Mouse (Mus musculus) heart, embryonic 10.5 days (tissue): ENCODE measurements around the gene Mindy4. TPM values are rescaled to one million over a fixed set of nuclear protein-coding genes. Genes with fewer than 3 reads are reported as not detected.
A peak's percentile ranks its signal among the peaks of the same experiment; 100 is the strongest.

Source experiments
- DNase-seq: peaks from one replicate; pipeline ENCODE4 v3.0.0-alpha.2; 2017; ENCODE audit warnings: low spot score
- H3K27ac ChIP-seq: fragments of 300-500 bp; sonication (generic); 2 replicates; pipeline ENCODE4 v1.5.1; 2016; ENCODE audit warnings: mild to moderate bottlenecking
- H3K27me3 ChIP-seq: fragments of 300-500 bp; sonication (generic); 2 replicates; pipeline ENCODE4 v1.6.1; 2016; ENCODE audit warnings: mild to moderate bottlenecking; ENCODE audit not compliant: poor library complexity, insufficient read depth, severe bottlenecking
- H3K36me3 ChIP-seq: fragments of 300-500 bp; sonication (generic); 2 replicates; pipeline ENCODE4 v1.6.1; 2016; ENCODE audit warnings: mild to moderate bottlenecking, moderate library complexity
- H3K4me1 ChIP-seq: fragments of 300-500 bp; sonication (generic); 2 replicates; pipeline ENCODE4 v1.6.1; 2016; ENCODE audit warnings: mild to moderate bottlenecking
- H3K4me3 ChIP-seq: fragments of 300-500 bp; sonication (generic); 2 replicates; pipeline ENCODE4 v1.5.1; 2016; ENCODE audit warnings: mild to moderate bottlenecking, moderate library complexity
- H3K9me3 ChIP-seq: fragments of 300-500 bp; sonication (generic); 2 replicates; pipeline ENCODE4 v1.6.1; 2016; ENCODE audit warnings: mild to moderate bottlenecking, moderate library complexity
- whole genome bisulfite sequencing: fragments of 180-500 bp; shearing (Covaris S2); methylation state at CpG from one replicate; pipeline ENCODE4 v1.1.7; 2016; 5-methylcytosine and 5-hydroxymethylcytosine counted together
- polyA plus RNA-seq: library from polyadenylated mRNA; unstranded; fragments of >200 nt; fragmentation: Nextera tagmentation; extraction: Ambion mirVana; gene quantifications from 2 replicates; pipeline ENCODE4 v1.2.1, GENCODE M21; 2016

Gene Mindy4
- polyA plus RNA-seq, 1 experiment from 2014 or later: 9.7 TPM

DNA sequence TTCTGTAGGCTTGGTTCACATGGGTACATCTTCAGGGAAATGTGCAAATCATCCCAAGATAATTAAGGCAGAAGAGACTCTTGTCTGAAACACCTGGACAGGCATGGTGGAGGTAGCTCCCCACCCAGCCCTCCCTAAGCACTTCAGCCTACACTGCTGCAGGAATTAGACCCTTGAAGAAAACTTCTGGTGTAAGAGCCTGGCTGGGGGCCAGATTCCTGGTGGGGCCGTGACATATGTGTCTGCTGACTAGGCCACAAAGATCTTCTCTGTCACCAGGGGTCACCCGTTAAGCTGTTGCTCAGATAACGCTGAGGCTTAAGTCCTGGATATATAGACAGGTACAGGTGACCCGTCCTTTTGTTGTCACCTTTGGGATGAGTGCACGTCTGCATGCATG is 70.3 kb downstream of the Mindy4 start:
- no peak for DNase-seq
- 63% methylated on average over 5 of the region's 5 CpGs for WGBS

DNA sequence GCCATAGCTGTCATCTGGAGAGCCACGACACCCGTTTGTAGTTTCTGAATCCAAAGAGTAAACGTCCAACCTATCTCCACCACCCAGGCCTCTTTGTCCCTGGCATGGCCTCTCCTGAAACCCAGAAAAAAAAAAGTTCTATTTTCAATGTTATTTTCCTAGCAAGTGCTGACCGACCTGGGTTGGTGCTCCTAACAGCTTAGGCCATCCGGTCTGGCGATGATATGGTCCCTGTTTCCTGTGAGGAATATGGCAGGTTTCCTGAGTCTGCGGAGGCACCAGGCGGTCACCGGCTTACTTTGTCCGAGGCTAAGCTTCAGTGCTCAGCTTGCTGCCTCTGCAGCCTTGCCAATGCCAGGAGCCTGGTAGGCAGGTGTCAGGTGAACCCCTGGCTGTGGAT is 71.8 kb downstream of the Mindy4 start:
- Histone ChIP-seq H3K4me3 (no peak overlapping the region), H3K9me3 (no peaks in the 10 kb centered on the region), H3K36me3 (no peaks in the 10 kb centered on the region), H3K27ac (peak overlapping the region; percentile 36; the same call in 1 of the 2 replicates), H3K27me3 (no peaks in the 10 kb centered on the region), H3K4me1 (peaks cover 43% of the 10 kb centered on the region)
- DNase-seq: no peak
- WGBS: 65% methylated on average over 10 of the region's 10 CpGs

More for the DNA sequence above, 70.3 kb downstream of the Mindy4 start:
- H3K27me3 ChIP-seq: no peaks in the 10 kb centered on the region
- H3K4me1 ChIP-seq: peaks cover 35% of the 10 kb centered on the region
- no peaks in the 10 kb centered on the region for H3K36me3 ChIP-seq
- no peak overlapping the region for H3K4me3 ChIP-seq
- no peaks in the 10 kb centered on the region for H3K9me3 ChIP-seq
- H3K27ac ChIP-seq: no peak overlapping the region

DNA sequence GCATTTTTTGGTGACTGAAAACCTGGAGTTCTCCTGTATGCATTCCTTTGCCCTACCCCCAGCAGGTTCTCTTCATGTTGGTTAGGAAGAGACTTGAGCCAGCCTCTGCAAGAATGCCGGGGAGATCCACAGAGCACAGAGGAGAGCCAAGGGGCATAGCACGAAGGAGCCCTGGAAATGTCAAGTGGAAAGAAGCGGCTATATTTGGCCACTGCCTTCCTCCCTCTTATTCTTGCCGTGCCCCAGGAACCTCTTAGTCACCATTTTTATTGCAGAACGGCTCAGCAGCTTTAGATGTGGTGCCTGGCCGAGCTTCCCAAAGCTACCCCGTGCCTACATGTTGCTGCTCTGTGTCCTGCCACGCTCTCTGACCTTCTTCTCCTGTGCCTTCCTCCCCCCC is 72.6 kb downstream of the Mindy4 start:
- Histone ChIP-seq H3K9me3 (no peaks in the 10 kb centered on the region), H3K4me1 (peaks cover 50% of the 10 kb centered on the region), H3K27me3 (no peaks in the 10 kb centered on the region), H3K27ac (0 out of 2 replicates have a peak overlapping the region, but pooled peaks have one; percentile 9), H3K36me3 (no peaks in the 10 kb centered on the region), H3K4me3 (no peak overlapping the region)
- DNase-seq: no peak
- 50% methylated on average over 8 of the region's 8 CpGs for WGBS

DNA sequence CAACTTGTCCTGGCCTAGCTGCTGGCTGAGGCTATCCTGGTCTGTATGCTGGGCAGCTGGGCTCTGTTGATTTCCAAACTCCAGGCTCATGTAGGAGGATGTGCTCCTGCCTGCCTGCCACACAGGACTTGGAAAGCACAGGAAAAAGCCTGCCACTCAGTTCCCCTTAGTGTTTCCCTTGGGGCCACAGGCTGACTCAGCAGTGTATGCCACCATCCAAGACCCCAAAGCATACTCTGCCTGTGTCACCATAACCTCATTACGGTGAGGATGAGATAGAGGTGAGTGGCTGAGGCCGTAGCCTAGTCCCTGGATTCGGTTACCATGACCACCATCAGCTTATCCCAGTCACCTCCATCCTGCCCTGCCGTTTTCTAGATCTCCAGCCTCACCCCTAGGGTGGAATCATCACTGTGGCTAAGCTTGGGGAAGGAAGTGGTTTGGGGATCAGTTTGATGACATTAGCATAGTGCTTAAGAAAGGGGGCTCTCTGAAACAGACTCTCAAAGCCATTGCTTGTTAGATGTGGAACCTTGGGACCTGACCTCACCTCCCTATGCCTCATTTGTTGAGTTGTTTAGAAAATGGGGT is 73.6 kb downstream of the Mindy4 start:
- H3K9me3 ChIP-seq: no peaks in the 10 kb centered on the region
- no peaks in the 10 kb centered on the region for H3K36me3 ChIP-seq
- H3K4me1 ChIP-seq: peaks cover 60% of the 10 kb centered on the region
- DNase-seq: no peak
- 0 out of 2 replicates have a peak overlapping the region, but pooled peaks have one; percentile 36 for H3K27ac ChIP-seq
- no peak overlapping the region for H3K4me3 ChIP-seq
- no peaks in the 10 kb centered on the region for H3K27me3 ChIP-seq
- 76% methylated on average over 4 of the region's 4 CpGs for WGBS

DNA sequence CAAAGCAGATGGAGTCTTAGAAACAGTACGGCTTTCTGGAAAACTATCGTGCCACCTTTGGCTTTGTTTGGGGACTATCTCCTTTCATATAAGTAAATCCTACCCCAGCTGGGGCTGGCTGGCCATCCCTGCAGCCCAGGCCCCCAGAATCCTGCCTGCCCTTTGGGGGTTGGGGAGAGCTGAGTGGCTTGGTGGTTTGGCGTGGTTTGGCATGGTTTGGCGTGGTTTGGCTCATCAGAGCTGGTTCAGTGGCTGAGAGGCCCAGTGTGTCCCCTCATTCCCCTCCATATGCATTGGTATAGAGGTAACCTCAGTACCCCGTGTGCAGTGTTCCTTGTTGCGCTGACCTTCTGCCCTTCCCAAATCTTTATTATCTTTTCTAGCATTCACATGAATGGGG is 74.9 kb downstream of the Mindy4 start:
- Histone ChIP-seq H3K4me3 (no peak overlapping the region), H3K36me3 (0 out of 2 replicates have a peak, but pooled peaks cover 2% of the 10 kb centered on the region), H3K4me1 (peaks cover 62% of the 10 kb centered on the region), H3K9me3 (peaks cover 3% of the 10 kb centered on the region; the same call in 1 of the 2 replicates), H3K27ac (no peak overlapping the region), H3K27me3 (no peaks in the 10 kb centered on the region)
- no peak for DNase-seq
- 79% methylated on average over 6 of the region's 6 CpGs for WGBS

DNA sequence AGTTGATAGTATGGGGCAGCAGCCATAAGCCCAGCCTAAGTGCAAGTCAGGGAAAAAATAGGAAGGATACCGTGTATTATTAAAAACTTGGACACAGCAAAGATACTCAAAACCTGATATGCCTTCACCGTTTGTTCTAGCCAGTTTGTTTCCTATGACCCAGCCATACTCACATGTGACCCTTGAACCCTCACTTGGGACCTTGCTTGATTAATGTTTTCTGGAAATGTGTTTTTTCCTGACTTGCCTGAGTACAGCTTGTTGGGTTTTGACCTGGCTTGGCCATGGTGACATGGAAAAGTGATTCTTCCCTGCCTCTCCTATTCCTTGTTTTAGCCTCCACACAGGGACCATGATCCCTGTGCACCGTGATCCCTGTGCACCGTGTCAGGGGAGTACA is 75.3 kb downstream of the Mindy4 start:
- Histone ChIP-seq H3K27ac (no peak overlapping the region), H3K36me3 (0 out of 2 replicates have a peak, but pooled peaks cover 6% of the 10 kb centered on the region), H3K27me3 (no peaks in the 10 kb centered on the region), H3K4me3 (no peak overlapping the region), H3K4me1 (peaks cover 58% of the 10 kb centered on the region), H3K9me3 (peaks cover 3% of the 10 kb centered on the region; the same call in 1 of the 2 replicates)
- WGBS: 82% methylated on average over 4 of the region's 4 CpGs
- no peak for DNase-seq

DNA sequence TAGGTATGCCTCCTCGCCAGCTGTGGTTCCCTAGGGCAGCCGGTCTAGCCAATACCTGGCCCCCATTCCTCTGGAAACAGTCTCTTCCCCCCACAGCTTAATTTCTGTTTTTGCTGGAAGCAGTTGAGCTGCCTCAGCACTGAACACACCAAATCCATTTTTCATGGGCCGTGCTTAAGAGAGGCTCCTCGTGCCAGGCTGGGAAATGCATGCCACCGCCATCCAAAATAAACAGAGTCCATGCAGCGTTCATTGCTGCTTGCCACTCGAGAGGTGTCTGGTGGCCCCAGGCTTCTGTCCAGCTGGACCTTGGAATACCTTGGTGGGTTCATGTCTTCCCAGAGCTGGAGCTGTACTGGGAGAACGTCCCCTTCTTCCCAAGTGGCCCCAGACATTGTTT is 77.8 kb downstream of the Mindy4 start:
- peaks cover 3% of the 10 kb centered on the region; the same call in 1 of the 2 replicates for H3K9me3 ChIP-seq
- H3K4me1 ChIP-seq: peaks cover 43% of the 10 kb centered on the region
- DNase-seq: no peak
- H3K4me3 ChIP-seq: no peak overlapping the region
- 0 out of 2 replicates have a peak, but pooled peaks cover 6% of the 10 kb centered on the region for H3K36me3 ChIP-seq
- H3K27ac ChIP-seq: 0 out of 2 replicates have a peak overlapping the region, but pooled peaks have one; percentile 54
- WGBS: 92% methylated on average over 8 of the region's 8 CpGs
- no peaks in the 10 kb centered on the region for H3K27me3 ChIP-seq

DNA sequence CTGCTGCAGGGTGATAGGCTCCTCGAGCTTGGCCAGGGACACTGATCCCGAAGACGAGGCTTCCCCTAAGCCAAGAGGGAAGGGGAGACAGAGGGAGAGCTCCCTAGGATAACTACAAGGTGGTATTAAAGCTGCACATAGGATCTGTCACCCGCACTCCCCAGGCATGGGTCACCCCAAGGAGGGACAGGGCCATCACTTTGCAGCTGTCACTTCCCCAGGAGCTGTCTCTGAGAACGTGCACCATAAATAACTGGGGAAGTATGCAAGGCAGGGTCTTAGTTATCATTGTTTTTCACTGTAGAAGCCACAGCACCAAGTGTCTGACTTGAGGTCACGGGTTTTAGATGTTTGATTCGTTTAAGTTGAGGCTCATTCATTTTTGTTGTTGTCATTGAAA is 78.5 kb downstream of the Mindy4 start:
- DNase-seq: no peak
- Histone ChIP-seq H3K27ac (no peak overlapping the region), H3K4me3 (no peak overlapping the region), H3K36me3 (0 out of 2 replicates have a peak, but pooled peaks cover 6% of the 10 kb centered on the region), H3K4me1 (peaks cover 36% of the 10 kb centered on the region), H3K9me3 (peaks cover 3% of the 10 kb centered on the region; the same call in 1 of the 2 replicates), H3K27me3 (0 out of 2 replicates have a peak, but pooled peaks cover 5% of the 10 kb centered on the region)
- 70% methylated on average over 7 of the region's 7 CpGs for WGBS

DNA sequence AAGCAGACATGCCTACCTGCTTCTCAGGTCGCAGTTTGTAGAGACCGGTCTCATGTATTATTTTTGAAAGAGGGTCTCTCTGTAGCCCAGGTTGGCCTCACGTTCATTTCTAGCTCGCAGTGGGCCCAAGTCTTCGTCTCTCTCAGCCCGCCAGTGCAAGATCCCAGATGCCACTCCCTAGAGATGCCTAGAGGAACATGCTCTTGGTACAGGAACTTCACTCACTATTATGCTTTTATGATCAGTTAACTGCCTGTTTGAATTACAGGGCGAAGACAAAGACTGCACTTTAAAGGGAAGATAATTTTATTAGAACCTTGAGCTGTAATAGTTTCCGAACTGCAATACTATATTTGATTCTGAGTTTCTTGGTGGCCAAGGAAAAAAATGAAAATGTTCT is 79.2 kb downstream of the Mindy4 start:
- Histone ChIP-seq H3K9me3 (peaks cover 3% of the 10 kb centered on the region; the same call in 1 of the 2 replicates), H3K36me3 (0 out of 2 replicates have a peak, but pooled peaks cover 6% of the 10 kb centered on the region), H3K4me3 (no peak overlapping the region), H3K27me3 (0 out of 2 replicates have a peak, but pooled peaks cover 7% of the 10 kb centered on the region), H3K4me1 (peaks cover 36% of the 10 kb centered on the region), H3K27ac (no peak overlapping the region)
- DNase-seq: no peak
- 94% methylated on average over 8 of the region's 8 CpGs for WGBS

DNA sequence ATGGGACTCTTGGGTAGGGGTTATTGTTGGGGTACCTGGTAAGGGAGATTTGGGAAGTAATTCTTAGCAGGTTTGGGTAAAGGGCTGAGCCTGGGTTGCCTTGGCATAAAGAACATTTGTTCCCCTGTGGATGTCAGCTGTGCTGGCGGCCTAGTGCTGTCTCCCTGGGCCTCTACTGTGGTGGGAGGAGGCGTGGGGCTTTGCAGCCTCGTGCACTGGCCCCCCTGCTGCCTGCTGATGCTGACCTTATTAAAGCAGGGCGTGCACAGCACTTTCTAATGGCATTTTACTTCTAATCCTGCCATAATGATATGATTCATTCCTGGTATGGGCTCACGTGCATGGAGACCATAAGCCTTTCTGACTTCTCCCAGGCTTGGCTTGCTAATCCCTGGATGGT is 82.0 kb downstream of the Mindy4 start:
- WGBS: 62% methylated on average over 5 of the region's 5 CpGs
- H3K9me3 ChIP-seq: peaks cover 3% of the 10 kb centered on the region; the same call in 1 of the 2 replicates
- H3K27ac ChIP-seq: no peak overlapping the region
- H3K4me1 ChIP-seq: peaks cover 19% of the 10 kb centered on the region
- H3K36me3 ChIP-seq: 0 out of 2 replicates have a peak, but pooled peaks cover 6% of the 10 kb centered on the region
- no peak for DNase-seq
- H3K4me3 ChIP-seq: no peak overlapping the region
- peaks cover 7% of the 10 kb centered on the region; the same call in 1 of the 2 replicates for H3K27me3 ChIP-seq

DNA sequence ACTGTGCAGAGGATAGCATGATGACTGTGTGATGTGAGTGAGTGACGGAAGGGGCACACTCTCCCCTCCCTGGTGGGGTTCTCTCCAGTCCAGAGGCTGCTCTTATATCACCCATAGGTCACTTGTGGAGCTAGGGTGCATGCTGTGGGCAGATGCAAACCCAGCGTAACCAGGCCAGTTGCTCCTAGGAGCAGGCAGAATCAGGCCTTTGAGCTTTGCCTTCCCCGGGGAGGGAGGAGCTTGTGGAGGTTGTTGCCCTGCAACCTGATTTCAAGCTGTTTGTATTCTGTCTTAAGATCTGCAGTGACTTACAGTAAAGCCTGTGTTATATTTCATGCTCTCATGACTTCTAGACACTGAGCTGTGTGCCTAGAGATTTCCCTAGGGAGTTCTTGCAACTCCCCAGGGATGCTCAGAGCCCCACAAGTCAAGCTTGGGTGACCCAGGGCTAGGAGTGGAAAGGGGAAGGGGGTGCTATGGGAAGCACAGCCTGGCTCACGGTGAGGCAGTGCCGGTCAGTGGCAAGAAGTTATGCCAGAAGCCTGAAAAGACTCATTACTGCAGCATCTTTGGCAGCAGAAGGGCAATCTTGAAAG is 84.9 kb downstream of the Mindy4 start:
- WGBS: 87% methylated on average over 5 of the region's 5 CpGs
- no peak overlapping the region for H3K27ac ChIP-seq

DNA sequence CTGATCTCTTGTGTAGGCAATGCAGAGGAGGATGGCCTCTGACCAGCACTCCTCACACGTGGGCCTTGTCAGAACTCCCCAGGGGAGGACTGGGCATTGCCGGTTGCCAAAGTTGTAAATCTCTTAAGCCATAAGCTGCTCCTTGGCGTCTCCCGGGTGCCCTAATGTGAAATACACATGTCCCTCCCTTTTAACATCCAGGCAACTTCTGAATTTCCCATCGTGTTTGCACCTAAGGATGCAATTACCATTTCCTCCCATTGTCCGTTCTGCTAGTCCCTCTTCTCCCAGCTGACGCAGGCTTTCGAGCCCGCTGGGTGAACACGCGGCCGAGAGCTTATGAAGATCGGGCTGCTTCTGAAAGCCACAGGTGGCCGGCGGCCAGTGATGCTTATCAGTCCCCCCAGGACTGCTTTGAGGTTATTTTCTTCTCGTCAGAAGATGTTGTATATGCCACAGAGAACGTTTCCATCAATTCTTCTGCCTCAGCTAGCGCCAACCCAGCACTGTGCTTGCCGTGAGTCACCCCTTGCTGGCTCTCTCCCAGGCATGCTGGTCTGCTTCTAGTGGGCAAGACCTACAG is 91.5 kb downstream of the Mindy4 start:
- H3K27ac ChIP-seq: no peak overlapping the region
- no peaks in the 10 kb centered on the region for H3K36me3 ChIP-seq
- DNase-seq: no peak
- no peak overlapping the region for H3K4me3 ChIP-seq
- WGBS: 52% methylated on average over 19 of the region's 19 CpGs
- no peaks in the 10 kb centered on the region for H3K9me3 ChIP-seq
- H3K27me3 ChIP-seq: peaks cover 8% of the 10 kb centered on the region; the same call in 1 of the 2 replicates
- H3K4me1 ChIP-seq: no peaks in the 10 kb centered on the region

More for the DNA sequence above, 84.9 kb downstream of the Mindy4 start:
- 0 out of 2 replicates have a peak, but pooled peaks cover 4% of the 10 kb centered on the region for H3K36me3 ChIP-seq
- no peak overlapping the region for H3K4me3 ChIP-seq
- H3K27me3 ChIP-seq: peaks cover 7% of the 10 kb centered on the region; the same call in 1 of the 2 replicates
- no peaks in the 10 kb centered on the region for H3K4me1 ChIP-seq
- no peaks in the 10 kb centered on the region for H3K9me3 ChIP-seq
- no peak for DNase-seq

DNA sequence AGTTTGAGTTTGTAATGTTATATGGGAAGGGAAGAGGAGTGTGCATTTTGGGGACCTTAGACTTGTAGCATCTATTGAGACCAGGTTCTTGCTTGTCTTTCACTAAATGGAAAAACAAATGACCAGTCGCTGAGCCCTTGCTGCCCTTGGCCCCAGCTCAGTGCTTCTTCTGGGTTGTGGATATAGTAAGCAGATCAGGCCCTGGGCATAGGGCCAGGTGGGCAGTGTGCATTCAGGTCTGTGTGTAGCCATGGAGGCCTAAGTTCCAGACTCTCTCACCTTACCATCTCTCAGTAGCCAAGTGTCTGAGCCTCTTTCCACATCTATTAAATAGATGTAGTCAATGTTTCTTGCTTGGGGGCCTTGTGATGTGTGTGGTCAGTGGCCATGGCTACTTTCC is 92.1 kb downstream of the Mindy4 start:
- H3K9me3 ChIP-seq: no peaks in the 10 kb centered on the region
- WGBS: 86% methylated on average over 1 of the region's 1 CpGs
- peaks cover 8% of the 10 kb centered on the region; the same call in 1 of the 2 replicates for H3K27me3 ChIP-seq
- no peaks in the 10 kb centered on the region for H3K36me3 ChIP-seq
- no peak for DNase-seq
- H3K27ac ChIP-seq: no peak overlapping the region
- no peak overlapping the region for H3K4me3 ChIP-seq
- H3K4me1 ChIP-seq: 0 out of 2 replicates have a peak, but pooled peaks cover under 1% of the 10 kb centered on the region
